Mouse (Mus musculus) bone marrow, adult 2 months (tissue): ENCODE measurements around the gene Fev.

Experiments used
- CTCF ChIP-seq: fragments of 200-500 bp; IDR thresholded peaks from 2 replicates; pipeline ENCODE4 v1.5.1; 2011; ENCODE audit warnings: low read length, control low read depth; ENCODE audit not compliant: control insufficient read depth, insufficient read depth
- POLR2A ChIP-seq: fragments of 200-500 bp; IDR thresholded peaks from 2 replicates; pipeline ENCODE4 v1.6.1; 2011; ENCODE audit warnings: low read depth, mild to moderate bottlenecking, control low read depth, low read length, borderline replicate concordance; ENCODE audit not compliant: control insufficient read depth

DNA sequence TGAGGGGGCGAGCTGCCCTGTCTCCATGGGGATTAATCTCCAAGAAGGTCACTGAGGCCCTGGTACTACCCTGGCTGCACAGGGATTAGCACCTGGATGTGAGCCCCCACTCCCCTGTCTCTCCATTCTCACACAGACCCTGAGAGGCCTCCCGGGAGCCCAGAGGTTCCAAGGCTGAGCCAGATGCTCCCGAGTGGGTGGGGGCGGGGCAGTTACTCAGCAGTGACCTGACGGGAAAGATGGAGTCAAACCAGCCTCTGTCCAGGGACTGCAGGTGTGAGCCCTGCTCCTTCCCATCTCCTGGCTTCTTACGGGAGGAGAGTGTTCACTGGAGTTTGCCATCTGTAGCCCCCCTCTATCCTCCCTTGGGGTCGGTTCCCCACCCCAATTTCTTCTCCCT lies 12.8 kb upstream of the Fev start:
- TF ChIP-seq CTCF (no peak), POLR2A (no peak)
